Mouse (Mus musculus): Measurements from ENCODE around the gene Nfe2l3. TPM values are rescaled to one million over a fixed set of nuclear protein-coding genes. Genes with fewer than 3 reads are reported as not detected.

Nfe2l3 gene
- total and polyA plus RNA-seq, 3 experiments = 0.14 to 0.17 TPM; not detected in 1

GRCm38 (mm10) chr6:51470311-51471178 is 38.1 kb downstream of the Nfe2l3 start, which contains the start of gene Cbx3:
Gene Cbx3 (plus strand): TSS chr6:51470360.
- dilution Hi-C loops (cut with MboI; ENCODE audit: extremely low pct_ligation_motif_present, extremely low pct_unique_long_range_greater_than_20kb, low sequenced_read_pairs) = no loop called here
- no peak for TF ChIP-seq NRF1 (IDR thresholded peaks at IDR 0.05; ENCODE audit: low read depth, low read length)
- TF ChIP-seq MAFK (IDR thresholded peaks at IDR 0.05; ENCODE audit: insufficient replicate concordance, low read length) = no peak
- TF ChIP-seq TBP (conservative IDR thresholded peaks at IDR 0.05; ENCODE audit: low read depth, low read length) = no peak
- no peak for TF ChIP-seq MXI1 (IDR thresholded peaks at IDR 0.05; ENCODE audit: low read depth, low read length)
- no peak for TF ChIP-seq KAT2A (IDR thresholded peaks at IDR 0.05; ENCODE audit: insufficient replicate concordance, low read length)
- 0 out of 2 replicates have a peak, but pooled peaks have one; percentile 2 for TF ChIP-seq POLR2A (IDR thresholded peaks at IDR 0.05; ENCODE audit: low read depth, low read length)
- H3K36me3 ChIP-seq (replicated peaks in 1 of 2; ENCODE audit: control insufficient read depth in 1 of 2, insufficient read depth in 1 of 2, low read length in 1 of 2) = peaks cover 19 to 46% of the 10 kb centered on the region in 2 experiments

GRCm38 (mm10) chr6:51471179-51471505 is 38.7 kb downstream of the Nfe2l3 start:
- Histone ChIP-seq H3K4me3 (replicated peaks in 1 of 3; ENCODE audit: low read depth in 2 of 3, low read length in 2 of 3, poor library complexity in 1 of 3) (peak overlapping the region; percentile 70 to 99 (median 94)), H3K9me3 (replicated peaks; ENCODE audit: low read length) (no peaks in the 10 kb centered on the region), H3K9ac (ENCODE audit: insufficient read depth, low read depth) (peak overlapping the region; percentile 99), H3K27ac (ENCODE audit: insufficient read depth, low read depth) (peak overlapping the region; percentile 99), H3K36me3 (replicated peaks in 1 of 2; ENCODE audit: control insufficient read depth in 1 of 2, insufficient read depth in 1 of 2, low read length in 1 of 2) (peaks cover 18 to 46% of the 10 kb centered on the region in 2 experiments), H3K27me3 (replicated peaks) (no peaks in the 10 kb centered on the region), H3K4me2 (ENCODE audit: insufficient read depth, low read depth, poor library complexity, severe bottlenecking) (no peak overlapping the region), H3K4me1 (ENCODE audit: control insufficient read depth in 1 of 2, insufficient read depth in 2 of 2) (peaks cover 2 to 26% of the 10 kb centered on the region in 2 experiments; a peak in 3 of 4 replicates), H3K79me2 (replicated peaks; ENCODE audit: control insufficient read depth, extremely low read depth, insufficient read depth, poor library complexity, severe bottlenecking) (peaks cover 75% of the 10 kb centered on the region)
- no peak for DNase-seq (ENCODE audit: extremely low read depth)
- TF ChIP-seq HCFC1 (IDR thresholded peaks at IDR 0.05; ENCODE audit: low read depth, low read length) = no peak
- dilution Hi-C loops (cut with MboI; ENCODE audit: extremely low pct_ligation_motif_present, extremely low pct_unique_long_range_greater_than_20kb, low sequenced_read_pairs) (no loop called here), in situ Hi-C loops (cut with MboI; ENCODE audit: low pct_ligation_motif_present, low pct_unique_long_range_greater_than_20kb, low sequenced_read_pairs) (no loop called here)

More at GRCm38 (mm10) chr6:51470311-51471178, 38.1 kb downstream of the Nfe2l3 start, which contains the start of gene Cbx3:
- no peak within 1 kb of the TSS for H3K4me2 ChIP-seq (ENCODE audit: insufficient read depth, low read depth, poor library complexity, severe bottlenecking)
- peak within 1 kb of the TSS; percentile 100 for H3K9ac ChIP-seq (ENCODE audit: insufficient read depth, low read depth)
- no peaks in the 10 kb centered on the region for H3K27me3 ChIP-seq (replicated peaks)
- H3K4me3 ChIP-seq (replicated peaks in 1 of 3; ENCODE audit: low read depth in 2 of 3, low read length in 2 of 3, poor library complexity in 1 of 3) = peak within 1 kb of the TSS; percentile 71 to 99 (median 94)
- peak; percentile 91 for DNase-seq (ENCODE audit: extremely low read depth)
- in situ Hi-C loops (cut with MboI; ENCODE audit: low pct_ligation_motif_present, low pct_unique_long_range_greater_than_20kb, low sequenced_read_pairs) = no loop called here
- no peaks in the 10 kb centered on the region for H3K9me3 ChIP-seq (replicated peaks; ENCODE audit: low read length)
- peak within 1 kb of the TSS; percentile 99 for H3K27ac ChIP-seq (ENCODE audit: insufficient read depth, low read depth)
- H3K4me1 ChIP-seq (ENCODE audit: control insufficient read depth in 1 of 2, insufficient read depth in 2 of 2) = peaks cover 2 to 32% of the 10 kb centered on the region in 2 experiments; a peak in 3 of 4 replicates
- H3K79me2 ChIP-seq (replicated peaks; ENCODE audit: control insufficient read depth, extremely low read depth, insufficient read depth, poor library complexity, severe bottlenecking) = peaks cover 76% of the 10 kb centered on the region

- peaks cover 2 to 24% of the 10 kb centered on the region in 2 experiments; a peak in 3 of 4 replicates for H3K4me1 ChIP-seq (ENCODE audit: control insufficient read depth in 1 of 2, insufficient read depth in 2 of 2)
- peak overlapping the region; percentile 82 for H3K4me2 ChIP-seq (ENCODE audit: insufficient read depth, low read depth, poor library complexity, severe bottlenecking)
- H3K79me2 ChIP-seq (replicated peaks; ENCODE audit: control insufficient read depth, extremely low read depth, insufficient read depth, poor library complexity, severe bottlenecking) = peaks cover 72% of the 10 kb centered on the region
- in situ Hi-C loops (cut with MboI; ENCODE audit: low pct_ligation_motif_present, low pct_unique_long_range_greater_than_20kb, low sequenced_read_pairs) (no loop called here), dilution Hi-C loops (cut with MboI; ENCODE audit: extremely low pct_ligation_motif_present, extremely low pct_unique_long_range_greater_than_20kb, low sequenced_read_pairs) (no loop called here)
- no peaks in the 10 kb centered on the region for H3K27me3 ChIP-seq (replicated peaks)
- no peaks in the 10 kb centered on the region for H3K9me3 ChIP-seq (replicated peaks; ENCODE audit: low read length)
- H3K36me3 ChIP-seq (replicated peaks in 1 of 2; ENCODE audit: control insufficient read depth in 1 of 2, insufficient read depth in 1 of 2, low read length in 1 of 2) = peaks cover 17 to 46% of the 10 kb centered on the region in 2 experiments
- peak overlapping the region; percentile 99 for H3K9ac ChIP-seq (ENCODE audit: insufficient read depth, low read depth)
- H3K27ac ChIP-seq (ENCODE audit: insufficient read depth, low read depth) = no peak overlapping the region
- H3K4me3 ChIP-seq (replicated peaks in 1 of 3; ENCODE audit: low read depth in 2 of 3, low read length in 2 of 3, poor library complexity in 1 of 3) = peak overlapping the region; percentile 25 to 94 (median 70)
- DNase-seq (ENCODE audit: extremely low read depth) = peak; percentile 46
- no peak for TF ChIP-seq MXI1 (IDR thresholded peaks at IDR 0.05; ENCODE audit: low read depth, low read length)
- no peak for TF ChIP-seq MAFK (IDR thresholded peaks at IDR 0.05; ENCODE audit: insufficient replicate concordance, low read length)
- TF ChIP-seq TBP (conservative IDR thresholded peaks at IDR 0.05; ENCODE audit: low read depth, low read length) = no peak
- TF ChIP-seq NRF1 (IDR thresholded peaks at IDR 0.05; ENCODE audit: low read depth, low read length) = no peak
- no peak for TF ChIP-seq NELFE (IDR thresholded peaks at IDR 0.05; ENCODE audit: low read depth, low read length)
- no peak for TF ChIP-seq MAZ (IDR thresholded peaks at IDR 0.05; ENCODE audit: low read depth, low read length)
- TF ChIP-seq CTCF (conservative IDR thresholded peaks at IDR 0.05 in 1 of 2, IDR thresholded peaks at IDR 0.05 in 1 of 2; ENCODE audit: low read depth in 2 of 2, low read length in 2 of 2) = no peak
- TF ChIP-seq USF2 (conservative IDR thresholded peaks at IDR 0.05; ENCODE audit: low read depth, low read length) = no peak
- no peak for TF ChIP-seq ELF1 (IDR thresholded peaks at IDR 0.05; ENCODE audit: low read depth, low read length)
Measured at GRCm38 (mm10) chr6:51471782-51472181, 39.3 kb downstream of the Nfe2l3 start.

All from CH12.LX (cell line).